Mouse (Mus musculus) CH12.LX (cell line): ENCODE data around the gene Rfx7. TPM values are rescaled to one million over a fixed set of nuclear protein-coding genes. Genes with fewer than 3 reads are reported as not detected.

Source experiments
- DNase-seq: peaks from one replicate; pipeline ENCODE4 v3.0.0-alpha.2; 2013; ENCODE audit errors: extremely low read depth
- H3K27ac ChIP-seq: 2 replicates; pipeline ENCODE4 v1.5.1; 2012; ENCODE audit warnings: low read depth, mild to moderate bottlenecking, control low read depth, moderate library complexity; ENCODE audit not compliant: insufficient read depth
- H3K27me3 ChIP-seq: replicated peaks from 2 replicates; pipeline ENCODE3; 2012; ENCODE audit warnings: inconsistent platforms
- H3K36me3 ChIP-seq, 2 experiments: replicated peaks in 1 of 2; 2 replicates each; pipeline versions ENCODE3 to v1.6.1; 2012; ENCODE audit warnings: inconsistent platforms in 1 of 2, low read length in 1 of 2, mild to moderate bottlenecking in 1 of 2, mixed read lengths in 1 of 2, moderate library complexity in 1 of 2; ENCODE audit not compliant: control insufficient read depth in 1 of 2, insufficient read depth in 1 of 2
- H3K4me1 ChIP-seq, 2 experiments: 2 replicates each; pipeline ENCODE4 v1.6.1; 2012; ENCODE audit warnings: inconsistent platforms in 1 of 2, moderate library complexity in 1 of 2; ENCODE audit not compliant: insufficient read depth in 2 of 2, control insufficient read depth in 1 of 2
- H3K4me2 ChIP-seq: 2 replicates; pipeline ENCODE4 v1.6.1; 2012; ENCODE audit warnings: low read depth, mild to moderate bottlenecking, control low read depth; ENCODE audit not compliant: poor library complexity, insufficient read depth, severe bottlenecking
- H3K4me3 ChIP-seq, 3 experiments: fragments of 150-350 bp in 1 of 3; sonication (generic) in 1 of 3; replicated peaks in 1 of 3; 2 replicates each; pipeline versions ENCODE3 to v1.5.1; 2011 to 2012; ENCODE audit warnings: low read depth in 2 of 3, low read length in 2 of 3, mild to moderate bottlenecking in 2 of 3, moderate library complexity in 2 of 3, control low read depth in 1 of 3, improper control_type of control experiment in 1 of 3, inconsistent platforms in 1 of 3, mixed read lengths in 1 of 3; ENCODE audit not compliant: poor library complexity in 1 of 3
- H3K79me2 ChIP-seq: replicated peaks from 2 replicates; pipeline ENCODE4 v1.6.1; 2012; ENCODE audit warnings: mild to moderate bottlenecking, moderate library complexity; ENCODE audit not compliant: control insufficient read depth, poor library complexity, insufficient read depth, severe bottlenecking; ENCODE audit errors: extremely low read depth
- H3K9ac ChIP-seq: 2 replicates; pipeline ENCODE4 v1.6.1; 2012; ENCODE audit warnings: low read depth, mild to moderate bottlenecking, control low read depth, moderate library complexity; ENCODE audit not compliant: insufficient read depth
- H3K9me3 ChIP-seq: replicated peaks from 2 replicates; pipeline ENCODE3; 2012; ENCODE audit warnings: low read length, inconsistent platforms, mixed read lengths
- CHD1 ChIP-seq: IDR thresholded peaks from 2 replicates; pipeline ENCODE4 v1.6.1; 2012; ENCODE audit warnings: low read depth, low read length, improper control_type of control experiment, inconsistent platforms
- CTCF ChIP-seq, 2 experiments: IDR thresholded peaks in 1 of 2; conservative IDR thresholded peaks in 1 of 2; 2 replicates each; pipeline ENCODE4 v1.5.1; 2011 to 2012; ENCODE audit warnings: low read depth in 2 of 2, low read length in 2 of 2, improper control_type of control experiment in 1 of 2, inconsistent platforms in 1 of 2, mild to moderate bottlenecking in 1 of 2, moderate library complexity in 1 of 2
- ELF1 ChIP-seq: IDR thresholded peaks from 2 replicates; pipeline ENCODE4 v1.6.1; 2014; ENCODE audit warnings: low read depth, mild to moderate bottlenecking, inconsistent platforms, low read length, improper control_type of control experiment
- EP300 ChIP-seq: IDR thresholded peaks from 2 replicates; pipeline ENCODE4 v1.6.1; 2011; ENCODE audit warnings: low read length, improper control_type of control experiment
- GABPA ChIP-seq: IDR thresholded peaks from 2 replicates; pipeline ENCODE4 v1.6.1; 2012; ENCODE audit warnings: low read depth, low read length, improper control_type of control experiment, inconsistent platforms; ENCODE audit not compliant: insufficient replicate concordance
- JUN ChIP-seq: IDR thresholded peaks from 2 replicates; pipeline ENCODE4 v1.6.1; 2011; ENCODE audit warnings: low read depth, mild to moderate bottlenecking, low read length, improper control_type of control experiment, moderate library complexity; ENCODE audit not compliant: insufficient read depth
- KAT2A ChIP-seq: IDR thresholded peaks from 2 replicates; pipeline ENCODE4 v1.6.1; 2012; ENCODE audit warnings: low read length, improper control_type of control experiment, inconsistent platforms; ENCODE audit not compliant: insufficient replicate concordance
- MAZ ChIP-seq: IDR thresholded peaks from 2 replicates; pipeline ENCODE4 v1.6.1; 2012; ENCODE audit warnings: low read depth, mild to moderate bottlenecking, inconsistent platforms, low read length, improper control_type of control experiment, moderate library complexity
- MEF2A ChIP-seq: IDR thresholded peaks from 2 replicates; pipeline ENCODE4 v1.6.1; 2014; ENCODE audit warnings: low read depth, mild to moderate bottlenecking, inconsistent platforms, low read length, improper control_type of control experiment, borderline replicate concordance
- MYC ChIP-seq: IDR thresholded peaks from 2 replicates; pipeline ENCODE4 v1.6.1; 2011; ENCODE audit warnings: low read depth, mild to moderate bottlenecking, improper control_type of control experiment, low read length
- NRF1 ChIP-seq: IDR thresholded peaks from 2 replicates; pipeline ENCODE4 v1.6.1; 2014; ENCODE audit warnings: low read depth, mild to moderate bottlenecking, inconsistent platforms, low read length, improper control_type of control experiment, moderate library complexity
- PAX5 ChIP-seq: IDR thresholded peaks from 2 replicates; pipeline ENCODE4 v1.6.1; 2012; ENCODE audit warnings: low read length, inconsistent platforms, mixed read lengths
- POLR2AphosphoS2 ChIP-seq: IDR thresholded peaks from 2 replicates; pipeline ENCODE4 v1.6.1; 2011; ENCODE audit warnings: low read depth, low read length, improper control_type of control experiment
- RAD21 ChIP-seq: IDR thresholded peaks from 2 replicates; pipeline ENCODE4 v1.6.1; 2011; ENCODE audit warnings: low read depth, mild to moderate bottlenecking, low read length, improper control_type of control experiment, moderate library complexity
- SMC3 ChIP-seq: IDR thresholded peaks from 2 replicates; pipeline ENCODE4 v1.6.1; 2011; ENCODE audit warnings: low read depth, low read length, improper control_type of control experiment
- TCF12 ChIP-seq: IDR thresholded peaks from 2 replicates; pipeline ENCODE4 v1.6.1; 2014; ENCODE audit warnings: low read depth, mild to moderate bottlenecking, inconsistent platforms, low read length, improper control_type of control experiment
- ZC3H11A ChIP-seq: IDR thresholded peaks from 2 replicates; pipeline ENCODE4 v1.6.1; 2012; ENCODE audit warnings: low read depth, mild to moderate bottlenecking, inconsistent platforms, low read length, improper control_type of control experiment
- ZMIZ1 ChIP-seq: IDR thresholded peaks from 2 replicates; pipeline ENCODE4 v1.6.1; 2012; ENCODE audit warnings: low read depth, mild to moderate bottlenecking, inconsistent platforms, low read length, improper control_type of control experiment
- dilution Hi-C: fragments of 300-500 bp; cut with MboI; formaldehyde crosslinking; loops from 2 replicates; pipeline ENCODE4 v1.14.3; 2020; ENCODE audit warnings: low sequenced_read_pairs; ENCODE audit not compliant: extremely low pct_unique_long_range_greater_than_20kb, extremely low pct_ligation_motif_present
- in situ Hi-C: fragments of 300-500 bp; cut with MboI; formaldehyde crosslinking; loops from 3 replicates; pipeline ENCODE4 v1.14.3; 2019; ENCODE audit warnings: low sequenced_read_pairs, low pct_ligation_motif_present, low pct_unique_long_range_greater_than_20kb, mixed read lengths
- polyA plus RNA-seq: library from polyadenylated mRNA; unstranded; fragments of >175 nt; gene quantifications from 2 replicates; pipeline ENCODE4 v1.2.1, GENCODE M21; 2012; ENCODE audit warnings: low read depth; ENCODE audit not compliant: insufficient read length
- total RNA-seq, 2 experiments: library from RNA; depleted of rRNA; stranded (reverse); fragments of 300-350 nt in 1 of 2; fragments of >200 nt in 1 of 2; gene quantifications; 2 replicates each; pipeline ENCODE4 v1.2.3; 2012 to 2014

The Rfx7 gene
- total and polyA plus RNA-seq, 3 experiments, result 18.4 to 49.9 (median 27.3) TPM

DNA sequence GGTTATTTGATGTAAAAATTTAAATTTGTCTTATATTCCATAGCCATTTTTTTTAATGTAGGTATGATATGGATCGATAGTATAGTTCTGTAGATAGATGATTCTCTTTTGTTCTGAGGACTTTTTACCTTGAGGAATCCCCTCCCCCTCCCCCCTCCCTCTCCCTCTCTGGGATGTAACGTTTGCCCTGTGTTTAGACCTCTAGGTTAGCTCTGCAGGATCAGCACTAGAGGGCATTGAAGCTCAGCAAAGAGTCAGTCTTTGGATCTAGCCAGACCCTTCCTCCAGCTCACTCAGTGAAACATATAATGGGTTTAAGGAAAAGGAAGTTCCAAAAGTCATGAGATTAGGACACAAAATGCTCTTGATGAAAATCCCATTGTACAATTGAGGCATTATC is 35.1 kb downstream of the Rfx7 start:
- DNase-seq, result no peak
- Histone ChIP-seq H3K4me2 (no peak overlapping the region), H3K27ac (no peak overlapping the region)
- dilution Hi-C loops, result no loop called here
- TF ChIP-seq MEF2A, result no peak
- TF ChIP-seq CTCF (conservative IDR thresholded peaks at IDR 0.05 in 1 of 2, IDR thresholded peaks at IDR 0.05 in 1 of 2; ENCODE audit: low read depth in 2 of 2, low read length in 2 of 2), result 0 out of 4 replicates have a peak, but pooled peaks of 1 of the 2 experiments have one; percentile 27
- peak; percentile 7 for TF ChIP-seq RAD21
- TF ChIP-seq, all 38 proteins: peak for 2
- no peak overlapping the region for H3K9ac ChIP-seq
- peaks cover 26% of the 10 kb centered on the region for H3K79me2 ChIP-seq
- no peak overlapping the region for H3K4me3 ChIP-seq
- H3K27me3 ChIP-seq, result no peaks in the 10 kb centered on the region
- no peaks in the 10 kb centered on the region for H3K9me3 ChIP-seq
- in situ Hi-C loops, result no loop called here
- peaks cover 6 to 20% of the 10 kb centered on the region in 2 experiments for H3K36me3 ChIP-seq
- peaks cover 2 to 5% of the 10 kb centered on the region in 2 experiments; a peak in 1 of 4 replicates for H3K4me1 ChIP-seq

- no peak for DNase-seq
- Histone ChIP-seq H3K27ac (no peak overlapping the region), H3K4me2 (no peak overlapping the region), H3K4me3 (no peak overlapping the region), H3K27me3 (no peaks in the 10 kb centered on the region), H3K9me3 (peaks cover 2% of the 10 kb centered on the region), H3K36me3 (peaks cover 8 to 27% of the 10 kb centered on the region in 2 experiments), H3K4me1 (peaks cover 0 to 18% of the 10 kb centered on the region in 2 experiments; a peak in 2 of 4 replicates), H3K79me2 (peaks cover 5% of the 10 kb centered on the region; the same call in 1 of the 2 replicates), H3K9ac (no peak overlapping the region)
- dilution Hi-C loops (no loop called here), in situ Hi-C loops (no loop called here)
- TF ChIP-seq ZMIZ1 (no peak), NRF1 (no peak), MYC (no peak), JUN (no peak), PAX5 (no peak), MAZ (no peak), TCF12 (no peak), CHD1 (no peak), SMC3 (no peak), KAT2A (no peak), GABPA (no peak), ZC3H11A (no peak), POLR2AphosphoS2 (no peak), ELF1 (no peak), EP300 (no peak), CTCF (conservative IDR thresholded peaks at IDR 0.05 in 1 of 2, IDR thresholded peaks at IDR 0.05 in 1 of 2; ENCODE audit: low read depth in 2 of 2, low read length in 2 of 2) (no peak)
Measured at GRCm38 (mm10) chr9:72580216-72580615, 48.2 kb downstream of the Rfx7 start.
